In the genomic region with DNA sequence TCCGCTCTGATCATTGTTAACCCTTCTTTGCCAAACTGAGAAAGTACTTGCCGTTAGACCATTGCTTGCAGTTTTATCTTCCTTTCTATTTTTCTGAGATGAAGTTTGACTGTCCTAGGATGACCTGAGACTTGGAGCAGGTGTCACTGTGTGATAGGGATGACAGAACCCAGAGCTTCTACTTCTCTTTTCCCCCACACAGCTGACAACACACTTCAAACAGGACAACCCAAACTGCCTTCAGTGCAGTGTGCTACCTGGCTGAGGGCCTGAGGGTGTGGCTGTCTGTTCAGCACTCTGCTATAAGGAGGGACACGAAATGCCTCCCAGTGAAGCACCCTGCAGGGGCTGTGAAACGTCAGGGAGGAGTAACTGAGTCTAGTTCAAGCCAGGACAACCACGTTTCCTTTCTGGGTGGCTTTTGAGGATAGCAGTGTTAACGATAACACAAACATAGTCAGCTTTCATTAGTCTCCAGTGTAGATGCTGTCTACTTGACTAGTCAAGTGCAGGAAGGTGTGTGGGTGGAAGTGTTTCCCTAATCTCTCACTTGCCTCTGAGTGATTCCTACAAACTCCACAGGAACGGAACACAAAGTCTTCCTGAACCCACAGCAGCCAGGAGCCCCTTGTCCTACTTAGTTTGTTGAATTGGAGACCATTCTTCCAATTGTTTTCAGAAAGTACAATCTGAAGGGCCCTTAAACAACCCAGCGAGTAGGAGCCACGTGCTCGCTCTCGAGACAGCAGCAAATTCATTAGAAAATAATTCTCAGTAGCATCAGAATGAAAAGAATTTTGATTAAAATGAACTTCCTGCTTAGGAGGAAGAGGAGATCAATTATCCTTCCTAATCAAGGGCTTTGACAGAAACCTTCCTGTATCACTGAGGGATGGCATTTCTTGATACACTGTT, we compare ENCODE assay signal across 23 mouse cellular contexts.
DNase-seq lines count a peak whose midpoint lies in the region; ATAC-seq and TF ChIP-seq lines count a peak whose summit lies in the region.
"Had no signal": no experiment of that assay in that cellular context is flagged by ENCODE, and none has a peak within 500 bp of the region (broad histone marks: within the 10 kb centered on the region; RNA-seq: fewer than 3 reads in every experiment).

No protein-coding gene starts in this region.

- no peak overlapping the region for H3K4me3 ChIP-seq in lung, embryonic 16.5 days (ENCODE audit: low read length)
- H3K4me3 ChIP-seq: forebrain, embryonic 13.5 days; hindbrain, embryonic 10.5 days; midbrain, embryonic 15.5 days; neural tube, embryonic 12.5 days had no signal

- H3K4me2 ChIP-seq in lung, embryonic 16.5 days (ENCODE audit: low read depth, low read length): no peak overlapping the region
- H3K4me2 ChIP-seq: forebrain, embryonic 13.5 days; heart, embryonic 11.5 days; midbrain, embryonic 15.5 days; neural tube, embryonic 12.5 days had no signal

- no peak overlapping the region for H3K9ac ChIP-seq in lung, embryonic 16.5 days (ENCODE audit: low read length)
- H3K9ac ChIP-seq: forebrain, embryonic 13.5 days; midbrain, embryonic 15.5 days; neural tube, embryonic 12.5 days had no signal

- no peaks in the 10 kb centered on the region; the same call in 1 of the 2 replicates for H3K27me3 ChIP-seq in lung, embryonic 16.5 days (ENCODE audit: control insufficient read depth, insufficient read depth, low read depth, low read length)
- no peaks in the 10 kb centered on the region for H3K27me3 ChIP-seq in Patski
- H3K27me3 ChIP-seq: forebrain, embryonic 13.5 days; midbrain, embryonic 15.5 days; neural tube, embryonic 12.5 days had no signal

- H3K36me3 ChIP-seq in lung, embryonic 16.5 days (ENCODE audit: control insufficient read depth, insufficient read depth, low read length): no peaks in the 10 kb centered on the region
- H3K36me3 ChIP-seq: hindbrain, embryonic 10.5 days; midbrain, embryonic 15.5 days; neural tube, embryonic 12.5 days had no signal

- 42% methylated on average over 11 of the region's 11 CpGs for WGBS in lung, embryonic 16.5 days

- no peaks in the 10 kb centered on the region for H3K9me3 ChIP-seq in lung, embryonic 16.5 days (ENCODE audit: control insufficient read depth, low read length)
- H3K9me3 ChIP-seq: forebrain, embryonic 13.5 days; hindbrain, embryonic 10.5 days; midbrain, embryonic 15.5 days; neural tube, embryonic 12.5 days had no signal

- peak; percentile 34 for DNase-seq in heart, adult 11 months
- DNase-seq in heart, postnatal 14 days: no peak
- no peak for DNase-seq in lung, postnatal 4 days
- DNase-seq in Patski (ENCODE audit: low read depth, low spot score): no peak
- peak; percentile 49 for DNase-seq in telencephalon, adult 2 months (ENCODE audit: low read depth, low spot score)
- DNase-seq in urinary bladder, postnatal 25 days (ENCODE audit: low spot score): no peak
- DNase-seq: adrenal gland, adult 8-10 months; cerebellum, adult 8-10 months; cerebellum, postnatal 36 days; gastrocnemius, postnatal 10 days; kidney, adult 9 months; kidney, postnatal 36 days; right cerebral cortex, postnatal 14 days; thymus, postnatal 14 days had no signal

- H3K4me1 ChIP-seq in lung, embryonic 16.5 days (replicated peaks; ENCODE audit: control insufficient read depth, insufficient read depth, low read length): no peaks in the 10 kb centered on the region
- H3K4me1 ChIP-seq: forebrain, embryonic 13.5 days; hindbrain, embryonic 10.5 days; midbrain, embryonic 15.5 days; neural tube, embryonic 12.5 days had no signal

- TF ChIP-seq CTCF in Patski (IDR thresholded peaks at IDR 0.05): no peak

- in situ Hi-C loops in Patski (cut with MboI; ENCODE audit: low pct_unique_long_range_greater_than_20kb): no loop called here

- no peak overlapping the region for H3K27ac ChIP-seq in lung, embryonic 16.5 days (ENCODE audit: low read length)
- H3K27ac ChIP-seq: forebrain, embryonic 13.5 days; hindbrain, embryonic 10.5 days; hindbrain, postnatal 0 days; midbrain, embryonic 15.5 days; neural tube, embryonic 12.5 days had no signal

- intact Hi-C loops in heart, postnatal 14 days (cut with DNase I): no loop called here

- ATAC-seq in lung, embryonic 16.5 days (ENCODE audit: low read depth): 0 out of 2 replicates have a peak, but pooled peaks have one; percentile 26
- ATAC-seq in Patski: peak; percentile 49
- ATAC-seq: activated CD4-positive, CD25-positive, alpha-beta regulatory T cell, adult 4 months; forebrain, embryonic 13.5 days; hindbrain, postnatal 0 days; intestine, embryonic 16.5 days; midbrain, embryonic 15.5 days had no signal

- CTCF ChIA-PET in Patski (lab: Charles Lee): interaction anchor here (1.4 to 3.0 kb wide), 2 partner anchors 12 to 15 kb away, joined by 3 to 9 read pairs; no protein-coding TSS in a partner anchor

- POLR2A ChIA-PET in Patski (lab: Charles Lee): no interaction called here

Comparison
In these comparisons a context has a peak if more than half of its experiments do, and no peak if none do; other contexts are left out.
1. DNase-seq: peak in heart, adult 11 months (single experiment) and telencephalon, adult 2 months (single experiment); none in heart, postnatal 14 days (0 of 2), lung, postnatal 4 days (0 of 2), Patski (single experiment) and urinary bladder, postnatal 25 days (single experiment).